Mouse (Mus musculus) stomach, postnatal 0 days (tissue): ENCODE measurements around the gene Tns3.

Source experiments
- CTCF ChIP-seq: IDR thresholded peaks from 2 replicates; pipeline ENCODE4 v1.5.1; 2016; ENCODE audit warnings: antibody characterized with exemption, low read depth, mild to moderate bottlenecking, moderate library complexity
- EP300 ChIP-seq: optimal IDR thresholded peaks from 2 replicates; pipeline ENCODE3; 2016; ENCODE audit warnings: antibody characterized with exemption

DNA sequence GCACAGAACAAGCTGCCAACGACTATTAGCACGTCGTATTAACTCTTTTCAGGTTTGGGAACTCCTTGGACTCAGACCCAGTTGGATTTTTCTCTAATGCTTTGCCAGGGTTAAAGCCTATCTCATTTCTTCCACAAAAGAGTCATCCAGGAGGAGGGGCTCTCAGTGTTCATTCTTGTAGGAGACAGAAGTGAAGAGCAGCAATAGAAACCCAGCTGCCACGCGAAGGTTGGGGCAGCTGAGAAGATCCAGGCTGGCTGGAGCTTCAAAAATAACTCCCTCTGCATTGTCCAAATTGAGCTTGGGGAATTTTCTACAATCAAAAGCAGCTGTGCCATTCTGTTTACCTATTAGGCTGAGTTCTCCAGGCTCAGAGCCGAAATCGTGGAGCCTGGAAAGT is 16.3 kb upstream of the Tns3 start:
- TF ChIP-seq CTCF: no peak
- no peak for TF ChIP-seq EP300
